Mouse (Mus musculus) C2C12 (cell line): ENCODE results near the gene Ogfr.

Experiments used
- CTCF ChIP-seq: IDR thresholded peaks from one replicate; pipeline ENCODE4 v1.5.1; 2011; ENCODE audit not compliant: control insufficient read depth, insufficient read depth, insufficient read length
- MYOD1 ChIP-seq: IDR thresholded peaks from one replicate; pipeline ENCODE4 v1.6.1; 2011; ENCODE audit warnings: low read depth; ENCODE audit not compliant: control insufficient read depth, insufficient read length

- TF ChIP-seq MYOD1: no peak
- no peak for TF ChIP-seq CTCF
These were observed 19.9 kb upstream of the Ogfr start for GRCm38 (mm10) chr2:180569028-180569643.
